Mouse (Mus musculus) bone marrow, adult 2 months (tissue): ENCODE results near the gene Pde6b.

Experiments
- CTCF ChIP-seq: fragments of 200-500 bp; IDR thresholded peaks from 2 replicates; pipeline ENCODE4 v1.5.1; 2011; ENCODE audit warnings: low read length, control low read depth; ENCODE audit not compliant: control insufficient read depth, insufficient read depth
- POLR2A ChIP-seq: fragments of 200-500 bp; IDR thresholded peaks from 2 replicates; pipeline ENCODE4 v1.6.1; 2011; ENCODE audit warnings: low read depth, mild to moderate bottlenecking, control low read depth, low read length, borderline replicate concordance; ENCODE audit not compliant: control insufficient read depth

DNA sequence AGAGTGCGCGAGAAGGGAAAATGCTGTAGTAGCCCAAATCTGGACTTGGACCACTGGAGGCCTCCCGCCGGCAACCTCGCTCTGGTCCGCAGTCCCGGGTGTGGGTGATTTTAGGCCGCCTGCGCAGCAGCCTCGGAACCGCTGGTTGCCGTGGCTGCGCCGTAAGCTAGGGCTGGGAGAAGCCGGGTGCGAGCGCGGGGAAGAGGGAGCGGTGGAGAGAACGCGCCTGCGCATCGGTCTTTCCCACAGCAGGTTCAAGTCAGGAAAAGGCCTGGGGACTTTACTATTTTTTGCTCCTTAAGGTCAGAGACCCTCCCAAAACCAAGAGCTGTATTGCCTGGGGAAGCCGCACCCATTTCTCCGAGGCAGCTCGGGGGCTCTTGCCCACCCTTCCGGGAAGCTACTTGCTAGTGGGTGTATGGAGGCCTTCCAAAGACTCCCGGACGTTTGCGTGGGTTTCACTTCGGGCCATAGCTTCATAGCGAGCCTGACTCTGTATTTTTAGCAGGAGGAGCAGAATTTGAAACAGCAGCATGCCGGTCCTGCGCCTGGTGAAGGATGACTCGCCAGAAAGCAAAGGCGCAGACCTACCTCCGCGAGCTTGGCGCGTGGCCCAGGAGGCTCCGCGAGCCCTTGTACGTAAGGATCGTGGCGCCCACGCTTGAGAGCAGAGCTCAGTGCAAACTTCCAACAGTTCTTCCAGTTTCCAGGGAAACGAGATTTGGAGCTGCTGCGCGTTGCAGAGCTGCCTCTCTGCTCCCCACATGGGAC lies 19.2 kb upstream of the Pde6b start:
- no peak for TF ChIP-seq CTCF
- TF ChIP-seq POLR2A: no peak
